Mouse (Mus musculus) midbrain, embryonic 12.5 days (tissue): ENCODE data around the gene Olfr1353. TPM values are rescaled to one million over a fixed set of nuclear protein-coding genes. Genes with fewer than 3 reads are reported as not detected.
"Not testable (repeated sequence)": the region's sequence is repeated elsewhere in the genome, so short reads cannot be mapped to it uniquely, and the experiment has no call there.

Experiments
- ATAC-seq: fragments of 200-750 bp; cut with Nextera tagmentation; 2 replicates; pipeline ENCODE4 v1.8.0; 2017; ENCODE audit warnings: low read depth, moderate TSS enrichment, moderate library complexity; ENCODE audit not compliant: low FRiP score
- H3K27ac ChIP-seq: fragments of 300-500 bp; sonication (generic); replicated peaks from 2 replicates; pipeline ENCODE4 v1.5.1; 2016; ENCODE audit warnings: mild to moderate bottlenecking
- H3K27me3 ChIP-seq: fragments of 300-500 bp; sonication (generic); 2 replicates; pipeline ENCODE4 v1.6.1; 2016; ENCODE audit warnings: mild to moderate bottlenecking
- H3K36me3 ChIP-seq: fragments of 300-500 bp; sonication (generic); 2 replicates; pipeline ENCODE4 v1.6.1; 2016
- H3K4me1 ChIP-seq: fragments of 300-500 bp; sonication (generic); 2 replicates; pipeline ENCODE4 v1.6.1; 2016
- H3K4me2 ChIP-seq: fragments of 300-500 bp; sonication (generic); replicated peaks from 2 replicates; pipeline ENCODE4 v1.6.1; 2016; ENCODE audit warnings: mild to moderate bottlenecking, moderate library complexity
- H3K4me3 ChIP-seq: fragments of 300-500 bp; sonication (generic); 2 replicates; pipeline ENCODE4 v1.5.1; 2016; ENCODE audit warnings: mild to moderate bottlenecking
- H3K9ac ChIP-seq: fragments of 300-500 bp; sonication (generic); replicated peaks from 2 replicates; pipeline ENCODE4 v1.6.1; 2016; ENCODE audit warnings: mild to moderate bottlenecking, moderate library complexity
- H3K9me3 ChIP-seq: fragments of 300-500 bp; sonication (generic); 2 replicates; pipeline ENCODE4 v1.6.1; 2016; ENCODE audit warnings: mild to moderate bottlenecking
- WGBS: fragments of 180-500 bp; shearing (Covaris S2); methylation state at CpG from one replicate; pipeline ENCODE4 v1.1.7; 2016; 5-methylcytosine and 5-hydroxymethylcytosine counted together
- polyA plus RNA-seq: library from polyadenylated mRNA; unstranded; fragments of >200 nt; fragmentation: Nextera tagmentation; extraction: Ambion mirVana; gene quantifications from 2 replicates; pipeline ENCODE4 v1.2.1, GENCODE M21; 2016

Gene Olfr1353
- polyA plus RNA-seq, result not detected in 2 replicates

- not testable (repeated sequence) for ATAC-seq, H3K4me2 ChIP-seq, H3K4me1 ChIP-seq, H3K27ac ChIP-seq, H3K9me3 ChIP-seq, H3K27me3 ChIP-seq, H3K4me3 ChIP-seq, H3K36me3 ChIP-seq, H3K9ac ChIP-seq
Measured at GRCm38 (mm10) chr10:78963009-78963408, at the start of gene Olfr1353. Olfr1353 (plus strand) TSS chr10:78963309.

DNA sequence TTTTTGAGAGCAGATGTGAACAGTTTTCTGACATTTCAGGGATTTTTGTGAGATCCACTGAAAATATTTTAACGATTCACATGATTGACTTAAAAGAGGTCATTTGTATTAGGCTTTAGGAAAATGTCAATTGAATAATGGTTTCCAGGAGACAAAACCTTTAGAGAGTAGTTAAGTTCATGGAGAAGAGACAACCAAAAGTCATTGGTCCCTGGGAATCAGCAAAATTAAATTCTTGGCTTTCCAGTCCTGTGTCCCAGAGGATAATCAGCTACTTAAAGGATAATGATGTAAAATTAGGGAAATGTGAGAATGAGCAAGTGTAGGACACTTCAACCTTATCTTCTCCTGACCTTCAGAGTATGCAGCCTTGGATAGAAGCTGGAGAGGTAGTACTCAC lies 12.8 kb upstream of the Olfr1353 start, which contains the start of gene Olfr8:
Gene Olfr8 (plus strand): TSS at position 301 of the 400 bp plus-strand sequence.
- H3K9ac ChIP-seq, H3K4me3 ChIP-seq, H3K27me3 ChIP-seq, H3K4me2 ChIP-seq, H3K4me1 ChIP-seq, ATAC-seq, H3K36me3 ChIP-seq, H3K9me3 ChIP-seq, H3K27ac ChIP-seq: not testable (repeated sequence)
- WGBS, result 90% methylated on average over 1 of the region's 1 CpGs

DNA sequence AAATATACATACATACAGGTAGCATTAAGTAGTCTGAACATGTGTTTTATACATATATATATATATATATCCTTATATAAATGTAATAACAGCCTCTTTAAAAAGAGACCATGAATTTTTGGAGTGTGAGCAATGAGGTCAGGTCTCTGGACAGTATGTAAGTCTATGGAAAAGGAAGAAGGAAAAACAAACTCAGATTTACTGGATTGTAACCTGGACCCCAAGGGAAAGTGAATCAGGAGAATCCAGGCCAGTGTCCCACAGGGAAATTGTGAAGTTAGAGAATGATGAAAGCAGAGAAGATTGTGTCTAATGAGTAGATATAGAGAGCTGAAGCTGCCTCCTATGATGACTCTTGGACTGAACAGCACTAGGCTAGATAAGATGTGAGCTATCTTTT lies 17.6 kb downstream of the Olfr1353 start, which contains the start of gene Olfr1352:
Gene Olfr1352 (plus strand): TSS at position 301 of the 400 bp plus-strand sequence.
- H3K9ac ChIP-seq, result no peak within 1 kb of the TSS
- ATAC-seq, result no peak
- H3K27ac ChIP-seq, result no peak within 1 kb of the TSS
- H3K9me3 ChIP-seq, result no peaks in the 10 kb centered on the region
- no peak within 1 kb of the TSS for H3K4me3 ChIP-seq
- no peaks in the 10 kb centered on the region for H3K36me3 ChIP-seq
- H3K4me1 ChIP-seq, result no peaks in the 10 kb centered on the region
- no peak within 1 kb of the TSS for H3K4me2 ChIP-seq
- H3K27me3 ChIP-seq, result no peaks in the 10 kb centered on the region

DNA sequence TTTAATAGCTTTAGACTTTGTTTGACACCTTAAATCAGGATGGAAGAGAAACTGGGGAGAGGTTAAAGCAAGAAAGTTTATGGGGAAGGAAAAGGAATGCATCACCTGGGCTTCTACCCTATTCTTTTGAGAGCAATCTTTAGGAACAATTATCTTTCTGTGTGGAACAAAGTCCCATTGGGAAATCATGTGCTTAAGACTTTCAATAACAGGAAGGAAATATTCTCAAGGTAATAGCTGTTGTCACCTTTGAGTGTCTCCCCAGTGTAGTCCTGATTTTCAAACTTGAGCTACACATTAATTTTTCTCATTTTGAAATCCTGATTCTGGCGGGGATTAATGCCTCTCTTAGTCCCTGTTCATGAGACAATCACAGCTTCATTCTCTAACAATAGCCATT lies 49.1 kb downstream of the Olfr1353 start, which contains the start of gene Olfr1351:
Gene Olfr1351 (plus strand): TSS at position 301 of the 400 bp plus-strand sequence.
- WGBS, result 81% methylated on average over 1 of the region's 1 CpGs
- Histone ChIP-seq H3K4me1 (no peaks in the 10 kb centered on the region), H3K4me2 (no peak within 1 kb of the TSS), H3K9ac (no peak within 1 kb of the TSS), H3K36me3 (no peaks in the 10 kb centered on the region), H3K4me3 (no peak within 1 kb of the TSS), H3K27ac (no peak within 1 kb of the TSS), H3K9me3 (no peaks in the 10 kb centered on the region), H3K27me3 (no peaks in the 10 kb centered on the region)
- ATAC-seq, result no peak

Other genes starting within 250 kb of the Olfr1353 start
- gene Casp14, start 245.0 kb upstream of the Olfr1353 start, polyA plus RNA-seq, result not detected in 2 replicates
- 0.17 TPM in 2 replicates for gene Ccdc105, start 210.2 kb upstream of the Olfr1353 start, polyA plus RNA-seq
- 1.8 and 2.4 TPM in 2 replicates for gene Slc1a6, start 182.8 kb upstream of the Olfr1353 start, polyA plus RNA-seq
- not detected in 2 replicates for gene Olfr1356, start 111.1 kb upstream of the Olfr1353 start, polyA plus RNA-seq
- gene Olfr1355, start 87.8 kb upstream of the Olfr1353 start, polyA plus RNA-seq, result not detected in 2 replicates
- gene Olfr1354, start 50.1 kb upstream of the Olfr1353 start, polyA plus RNA-seq, result not detected in 2 replicates
- not detected in 2 replicates for gene Olfr8, start 12.7 kb upstream of the Olfr1353 start, polyA plus RNA-seq
- not detected in 2 replicates for gene Olfr1352, start 17.7 kb downstream of the Olfr1353 start, polyA plus RNA-seq
- not detected in 2 replicates for gene Olfr1351, start 49.2 kb downstream of the Olfr1353 start, polyA plus RNA-seq
- 0.27 and 0.28 TPM in 2 replicates for gene Olfr57, start 65.4 kb downstream of the Olfr1353 start, polyA plus RNA-seq
- gene 2610008E11Rik, start 134.3 kb downstream of the Olfr1353 start, polyA plus RNA-seq, result 52.7 and 55.8 TPM in 2 replicates
- not detected in 2 replicates for gene Vmn2r80, start 185.5 kb downstream of the Olfr1353 start, polyA plus RNA-seq